Mouse (Mus musculus): ENCODE data around the gene Cdk10.

Gene Cdk10

DNA sequence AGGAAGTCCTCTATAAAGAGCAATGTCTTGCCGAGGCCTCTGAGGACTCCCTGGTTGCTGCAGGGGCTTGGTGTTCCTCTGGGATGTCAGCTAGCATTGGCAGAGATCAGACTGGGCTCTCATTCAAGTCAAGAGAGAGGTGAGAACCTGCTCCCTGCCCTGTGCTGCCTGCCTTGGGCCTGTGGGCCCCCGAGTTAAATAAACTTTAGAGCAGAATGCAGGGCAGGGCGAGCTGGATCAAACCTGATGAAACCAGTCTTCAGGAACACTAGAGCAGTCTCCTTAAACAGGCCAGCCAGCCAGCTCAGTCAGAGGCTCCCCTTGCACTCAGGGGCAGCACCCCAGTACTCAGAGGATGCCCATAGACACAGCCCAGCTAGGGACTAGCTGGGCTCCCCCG lies 47.3 kb downstream of the Cdk10 start:
- DNase-seq (ENCODE audit: low read depth, low spot score): no peak

DNA sequence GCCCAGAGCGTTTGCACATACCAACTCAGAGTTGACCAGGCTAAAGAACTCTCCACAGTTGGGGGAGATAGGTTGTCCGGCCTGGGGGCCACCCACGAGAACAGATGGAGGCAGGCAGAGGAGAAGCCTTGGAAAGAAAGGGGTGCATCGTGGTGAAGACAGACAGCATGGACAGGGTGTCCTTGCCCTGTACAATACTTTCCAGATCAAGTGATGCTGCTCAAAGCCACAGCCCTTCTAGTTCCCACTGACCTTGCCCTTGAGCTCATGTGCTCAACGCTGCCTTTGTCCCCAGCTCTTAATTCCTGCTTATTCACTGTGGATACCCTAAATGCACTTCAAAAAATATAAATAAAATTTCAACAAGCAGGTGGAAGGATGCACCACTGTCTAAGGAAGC lies 49.8 kb downstream of the Cdk10 start:
- no peak for DNase-seq (ENCODE audit: low read depth, low spot score)

DNA sequence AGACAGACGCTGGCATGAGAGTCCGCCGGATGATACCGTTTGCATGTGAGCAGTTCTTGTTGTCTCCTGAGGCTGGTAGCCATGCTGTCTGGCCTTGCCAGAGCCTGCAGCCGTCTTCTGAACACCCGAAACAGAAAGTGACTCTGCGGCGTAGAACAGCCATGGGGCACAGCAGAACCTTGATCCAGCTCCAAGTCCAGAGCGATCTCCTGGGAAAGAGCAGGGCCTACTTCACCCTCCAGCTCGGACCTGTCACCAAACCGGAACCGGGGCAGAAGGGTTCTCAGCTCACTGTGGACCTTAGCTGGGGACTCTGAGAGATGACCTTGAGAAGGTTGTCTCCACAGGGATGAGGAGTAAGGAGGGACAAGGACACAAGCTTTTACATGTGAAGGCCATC lies 50.5 kb downstream of the Cdk10 start:
- no peak for DNase-seq (ENCODE audit: low read depth, low spot score)

DNA sequence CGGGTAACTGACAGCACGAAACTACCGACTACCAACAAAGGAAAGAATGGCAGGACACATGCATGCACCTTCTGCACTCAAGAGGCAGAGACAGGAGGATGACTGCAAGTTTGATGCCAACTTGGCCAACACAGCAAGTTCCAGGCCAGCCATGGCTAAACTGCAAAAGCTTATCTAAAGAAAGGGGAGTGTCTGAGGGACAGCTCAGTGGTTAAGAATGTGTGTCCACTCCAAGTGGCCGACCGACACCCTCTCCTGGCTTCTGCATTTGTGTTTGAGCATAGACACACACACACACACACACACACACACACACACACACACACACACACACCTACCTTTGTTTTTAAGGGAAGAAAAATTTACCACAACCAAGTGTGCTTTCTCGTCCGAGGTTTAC lies 53.8 kb downstream of the Cdk10 start:
- no peak for DNase-seq (ENCODE audit: low read depth, low spot score)

DNA sequence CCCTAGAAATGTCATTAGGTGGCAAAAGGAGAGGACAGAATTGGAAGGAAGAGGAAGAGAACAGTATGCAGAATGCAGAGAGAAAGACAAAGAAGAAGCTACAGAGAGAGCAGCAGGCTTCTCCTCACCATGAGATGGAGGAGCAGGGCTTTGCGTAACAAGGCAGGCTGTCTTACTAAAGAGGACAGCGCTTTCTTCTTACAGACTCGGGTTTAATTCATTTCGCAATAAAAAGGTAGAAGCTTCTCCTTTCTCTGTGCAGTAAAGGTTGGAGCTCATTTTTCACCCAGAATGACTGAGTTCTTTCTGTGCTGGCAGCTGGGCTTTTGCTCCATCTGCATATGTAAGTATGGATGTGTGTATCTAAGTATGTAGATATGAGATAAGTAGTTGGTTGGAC lies 55.2 kb downstream of the Cdk10 start:
- DNase-seq (ENCODE audit: low read depth, low spot score): no peak

DNA sequence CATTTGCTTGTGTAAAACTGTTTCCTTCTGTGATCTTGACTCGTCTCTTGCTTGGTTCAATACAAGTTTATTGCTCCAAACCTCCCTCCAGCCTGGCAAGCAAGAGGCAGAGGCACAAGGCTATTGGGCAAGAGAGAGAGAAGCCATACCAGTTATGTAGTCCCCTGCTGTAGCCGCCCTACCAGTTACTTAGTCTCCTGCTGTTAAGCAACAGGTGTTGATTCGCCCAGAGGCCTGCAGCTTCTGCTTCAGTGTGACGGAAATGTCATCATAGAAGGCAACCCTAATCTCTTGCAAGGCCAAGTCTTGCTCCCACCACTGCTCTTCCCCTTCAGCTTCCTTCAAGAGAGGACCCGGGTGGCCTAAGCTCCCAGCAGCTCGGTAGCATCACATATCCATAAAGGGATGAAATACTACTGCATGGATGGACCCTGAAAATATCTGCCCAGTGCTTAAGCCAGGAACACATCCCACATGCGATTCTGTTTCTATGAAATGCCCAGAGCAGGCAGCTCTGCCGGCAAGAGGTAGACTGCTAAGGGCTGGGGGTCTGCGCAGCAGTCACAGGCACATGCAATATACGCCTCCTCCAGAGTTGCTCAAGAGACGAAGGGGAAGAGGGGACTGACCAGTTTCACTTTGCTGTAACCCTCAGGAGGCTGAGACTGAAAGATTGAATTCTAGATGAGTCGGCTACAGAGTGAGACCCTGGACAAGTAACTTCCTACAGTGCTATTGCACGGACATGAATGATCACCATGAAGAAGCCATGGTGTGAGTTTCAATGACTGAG lies 55.9 kb downstream of the Cdk10 start:
- no peak for DNase-seq (ENCODE audit: low read depth, low spot score)
